Mouse (Mus musculus): ENCODE measurements at regions not wholly inside any gene's neighbourhood (a gene's known extent, or its start where the extent isn't known, plus 50 kb on each side); places are given as distances from the start of the nearest gene placed in this dataset.

- Histone ChIP-seq H3K4me3 (replicated peaks) (no peak overlapping the region), H3K27me3 (no peaks in the 10 kb centered on the region), H3K9me3 (replicated peaks) (no peaks in the 10 kb centered on the region), H3K36me3 (no peaks in the 10 kb centered on the region), H3K9ac (no peak overlapping the region), H3K27ac (replicated peaks) (no peak overlapping the region), H3K4me1 (no peaks in the 10 kb centered on the region), H3K4me2 (replicated peaks) (no peak overlapping the region)
- WGBS: 71% methylated on average over 4 of the region's 4 CpGs
- ATAC-seq (ENCODE audit: insufficient number of reproducible peaks, low FRiP score, low TSS enrichment, low read depth): no peak
Measured at GRCm38 (mm10) chr12:90946528-90946918, 208.3 kb upstream of the Dio2 start.

GRCm38 (mm10) chr12:90945743-90946527 is 207.7 kb upstream of the Dio2 start:
- Histone ChIP-seq H3K27ac (replicated peaks) (no peak overlapping the region), H3K4me1 (no peaks in the 10 kb centered on the region), H3K27me3 (no peaks in the 10 kb centered on the region), H3K9me3 (replicated peaks) (no peaks in the 10 kb centered on the region), H3K36me3 (no peaks in the 10 kb centered on the region), H3K4me3 (replicated peaks) (no peak overlapping the region), H3K4me2 (replicated peaks) (no peak overlapping the region), H3K9ac (no peak overlapping the region)
- 33% methylated on average over 6 of the region's 6 CpGs for WGBS
- peak; percentile 47; the same call in 1 of the 2 replicates for ATAC-seq (ENCODE audit: insufficient number of reproducible peaks, low FRiP score, low TSS enrichment, low read depth)

- Histone ChIP-seq H3K9ac (no peak overlapping the region), H3K9me3 (replicated peaks) (no peaks in the 10 kb centered on the region), H3K36me3 (no peaks in the 10 kb centered on the region), H3K4me3 (replicated peaks) (no peak overlapping the region), H3K4me2 (replicated peaks) (no peak overlapping the region), H3K4me1 (no peaks in the 10 kb centered on the region), H3K27ac (replicated peaks) (no peak overlapping the region), H3K27me3 (no peaks in the 10 kb centered on the region)
- ATAC-seq (ENCODE audit: insufficient number of reproducible peaks, low FRiP score, low TSS enrichment, low read depth): no peak
- WGBS: 89% methylated on average over 8 of the region's 8 CpGs
Measured at GRCm38 (mm10) chr12:90932684-90933083, 194.4 kb upstream of the Dio2 start.

GRCm38 (mm10) chr12:90932201-90932600 is 194.0 kb upstream of the Dio2 start:
- Histone ChIP-seq H3K36me3 (no peaks in the 10 kb centered on the region), H3K9me3 (replicated peaks) (no peaks in the 10 kb centered on the region), H3K4me3 (replicated peaks) (no peak overlapping the region), H3K4me2 (replicated peaks) (no peak overlapping the region), H3K4me1 (no peaks in the 10 kb centered on the region), H3K27me3 (no peaks in the 10 kb centered on the region), H3K27ac (replicated peaks) (no peak overlapping the region), H3K9ac (no peak overlapping the region)
- ATAC-seq (ENCODE audit: insufficient number of reproducible peaks, low FRiP score, low TSS enrichment, low read depth): no peak
- 86% methylated on average over 5 of the region's 5 CpGs for WGBS

- WGBS: 80% methylated on average over 6 of the region's 6 CpGs
- no peaks in the 10 kb centered on the region for H3K36me3 ChIP-seq
- ATAC-seq (ENCODE audit: insufficient number of reproducible peaks, low FRiP score, low TSS enrichment, low read depth): no peak
- H3K4me2 ChIP-seq (replicated peaks): no peak overlapping the region
- no peaks in the 10 kb centered on the region for H3K27me3 ChIP-seq
- H3K9me3 ChIP-seq (replicated peaks): no peaks in the 10 kb centered on the region
- H3K4me3 ChIP-seq (replicated peaks): no peak overlapping the region
- no peak overlapping the region for H3K9ac ChIP-seq
- H3K4me1 ChIP-seq: no peaks in the 10 kb centered on the region
- no peak overlapping the region for H3K27ac ChIP-seq (replicated peaks)
Measured at GRCm38 (mm10) chr12:90930091-90930715, 192.0 kb upstream of the Dio2 start.

GRCm38 (mm10) chr12:90923603-90924002 is 185.4 kb upstream of the Dio2 start:
- no peak for ATAC-seq (ENCODE audit: insufficient number of reproducible peaks, low FRiP score, low TSS enrichment, low read depth)
- Histone ChIP-seq H3K27ac (replicated peaks) (no peak overlapping the region), H3K9me3 (replicated peaks) (no peaks in the 10 kb centered on the region), H3K4me1 (no peaks in the 10 kb centered on the region), H3K4me2 (replicated peaks) (no peak overlapping the region), H3K4me3 (replicated peaks) (no peak overlapping the region), H3K9ac (no peak overlapping the region), H3K36me3 (no peaks in the 10 kb centered on the region), H3K27me3 (no peaks in the 10 kb centered on the region)
- whole genome bisulfite sequencing: 67% methylated on average over 2 of the region's 2 CpGs

- H3K27ac ChIP-seq (replicated peaks): no peak overlapping the region
- H3K27me3 ChIP-seq: no peaks in the 10 kb centered on the region
- H3K36me3 ChIP-seq: no peaks in the 10 kb centered on the region
- WGBS: 76% methylated on average over 3 of the region's 3 CpGs
- H3K4me1 ChIP-seq: no peaks in the 10 kb centered on the region
- H3K9ac ChIP-seq: no peak overlapping the region
- H3K4me3 ChIP-seq (replicated peaks): no peak overlapping the region
- H3K9me3 ChIP-seq (replicated peaks): no peaks in the 10 kb centered on the region
- H3K4me2 ChIP-seq (replicated peaks): no peak overlapping the region
- ATAC-seq (ENCODE audit: insufficient number of reproducible peaks, low FRiP score, low TSS enrichment, low read depth): no peak
Measured at GRCm38 (mm10) chr12:90923148-90923547, 184.9 kb upstream of the Dio2 start.

- no peak overlapping the region for H3K4me2 ChIP-seq (replicated peaks)
- no peaks in the 10 kb centered on the region for H3K36me3 ChIP-seq
- H3K4me1 ChIP-seq: no peaks in the 10 kb centered on the region
- H3K9me3 ChIP-seq (replicated peaks): no peaks in the 10 kb centered on the region
- 69% methylated on average over 4 of the region's 4 CpGs for WGBS
- no peak for ATAC-seq (ENCODE audit: insufficient number of reproducible peaks, low FRiP score, low TSS enrichment, low read depth)
- no peak overlapping the region for H3K4me3 ChIP-seq (replicated peaks)
- H3K9ac ChIP-seq: no peak overlapping the region
- H3K27ac ChIP-seq (replicated peaks): 0 out of 2 replicates have a peak overlapping the region, but pooled peaks have one; percentile 34
- no peaks in the 10 kb centered on the region for H3K27me3 ChIP-seq
Measured at GRCm38 (mm10) chr12:90921227-90921626, 183.0 kb upstream of the Dio2 start.

- no peak overlapping the region for H3K4me2 ChIP-seq (replicated peaks)
- no peak for ATAC-seq (ENCODE audit: insufficient number of reproducible peaks, low FRiP score, low TSS enrichment, low read depth)
- 72% methylated on average over 11 of the region's 11 CpGs for WGBS
- H3K9ac ChIP-seq: no peak overlapping the region
- H3K36me3 ChIP-seq: no peaks in the 10 kb centered on the region
- H3K4me3 ChIP-seq (replicated peaks): no peak overlapping the region
- H3K27ac ChIP-seq (replicated peaks): no peak overlapping the region
- H3K4me1 ChIP-seq: no peaks in the 10 kb centered on the region
- H3K9me3 ChIP-seq (replicated peaks): no peaks in the 10 kb centered on the region
- no peaks in the 10 kb centered on the region for H3K27me3 ChIP-seq
Measured at GRCm38 (mm10) chr12:90915929-90916713, 177.9 kb upstream of the Dio2 start.

GRCm38 (mm10) chr12:90903991-90904390 is 165.8 kb upstream of the Dio2 start:
- Histone ChIP-seq H3K36me3 (no peaks in the 10 kb centered on the region), H3K4me2 (replicated peaks) (no peak overlapping the region), H3K27me3 (no peaks in the 10 kb centered on the region), H3K4me3 (replicated peaks) (no peak overlapping the region), H3K4me1 (no peaks in the 10 kb centered on the region), H3K9me3 (replicated peaks) (no peaks in the 10 kb centered on the region), H3K9ac (no peak overlapping the region), H3K27ac (replicated peaks) (no peak overlapping the region)
- no peak for ATAC-seq (ENCODE audit: insufficient number of reproducible peaks, low FRiP score, low TSS enrichment, low read depth)
- WGBS: 64% methylated on average over 6 of the region's 6 CpGs

GRCm38 (mm10) chr12:90893655-90894370 is 155.6 kb upstream of the Dio2 start:
- no peak overlapping the region for H3K4me3 ChIP-seq (replicated peaks)
- 82% methylated on average over 9 of the region's 9 CpGs for WGBS

More at GRCm38 (mm10) chr12:90893655-90894370, 155.6 kb upstream of the Dio2 start:
- Histone ChIP-seq H3K9me3 (replicated peaks) (no peaks in the 10 kb centered on the region), H3K4me1 (no peaks in the 10 kb centered on the region), H3K9ac (no peak overlapping the region), H3K27ac (replicated peaks) (no peak overlapping the region), H3K4me2 (replicated peaks) (no peak overlapping the region), H3K27me3 (no peaks in the 10 kb centered on the region), H3K36me3 (no peaks in the 10 kb centered on the region)
- no peak for ATAC-seq (ENCODE audit: insufficient number of reproducible peaks, low FRiP score, low TSS enrichment, low read depth)
